Mouse (Mus musculus) kidney, embryonic 16.5 days (tissue): ENCODE data around the gene Steap3. TPM values are rescaled to one million over a fixed set of nuclear protein-coding genes. Genes with fewer than 3 reads are reported as not detected.

Experiments used
- ATAC-seq: fragments of 200-750 bp; cut with Nextera tagmentation; 2 replicates; pipeline ENCODE4 v1.8.0; 2017; ENCODE audit warnings: moderate TSS enrichment; ENCODE audit not compliant: low FRiP score, low TSS enrichment
- H3K27ac ChIP-seq: fragments of 300-500 bp; sonication (generic); 2 replicates; pipeline ENCODE4 v1.5.1; 2014; ENCODE audit warnings: low read length
- H3K27me3 ChIP-seq: fragments of 300-500 bp; sonication (generic); 2 replicates; pipeline ENCODE4 v1.6.1; 2014; ENCODE audit warnings: low read length, control low read depth, mixed read lengths; ENCODE audit not compliant: insufficient read depth
- H3K36me3 ChIP-seq: fragments of 300-500 bp; sonication (generic); 2 replicates; pipeline ENCODE4 v1.6.1; 2014; ENCODE audit warnings: low read length, control low read depth, mixed read lengths; ENCODE audit not compliant: insufficient read depth
- H3K4me1 ChIP-seq: fragments of 300-500 bp; sonication (generic); 2 replicates; pipeline ENCODE4 v1.6.1; 2014; ENCODE audit warnings: low read length, control low read depth, mixed read lengths; ENCODE audit not compliant: insufficient read depth
- H3K4me2 ChIP-seq: fragments of 300-500 bp; sonication (generic); replicated peaks from 2 replicates; pipeline ENCODE4 v1.6.1; 2014; ENCODE audit warnings: low read depth, low read length
- H3K4me3 ChIP-seq: fragments of 300-500 bp; sonication (generic); 2 replicates; pipeline ENCODE4 v1.5.1; 2014; ENCODE audit warnings: mild to moderate bottlenecking, low read length
- H3K9ac ChIP-seq: fragments of 300-500 bp; sonication (generic); replicated peaks from 2 replicates; pipeline ENCODE4 v1.6.1; 2014; ENCODE audit warnings: low read length
- H3K9me3 ChIP-seq: fragments of 300-500 bp; sonication (generic); 2 replicates; pipeline ENCODE4 v1.6.1; 2016; ENCODE audit warnings: low read length, control low read depth
- WGBS: fragments of 180-500 bp; shearing (Covaris S2); extraction: QIAGEN DNeasy Blood & Tissue Kit; methylation state at CpG from one replicate; pipeline ENCODE4 v1.1.7; 2014; 5-methylcytosine and 5-hydroxymethylcytosine counted together
- polyA plus RNA-seq: library from polyadenylated mRNA; unstranded; fragments of >200 nt; fragmentation: Nextera tagmentation; extraction: Ambion mirVana; gene quantifications from 2 replicates; pipeline ENCODE4 v1.2.1, GENCODE M21; 2015

Gene Steap3
- polyA plus RNA-seq, 1 experiment from 2014 or later, result 2.8 TPM

DNA sequence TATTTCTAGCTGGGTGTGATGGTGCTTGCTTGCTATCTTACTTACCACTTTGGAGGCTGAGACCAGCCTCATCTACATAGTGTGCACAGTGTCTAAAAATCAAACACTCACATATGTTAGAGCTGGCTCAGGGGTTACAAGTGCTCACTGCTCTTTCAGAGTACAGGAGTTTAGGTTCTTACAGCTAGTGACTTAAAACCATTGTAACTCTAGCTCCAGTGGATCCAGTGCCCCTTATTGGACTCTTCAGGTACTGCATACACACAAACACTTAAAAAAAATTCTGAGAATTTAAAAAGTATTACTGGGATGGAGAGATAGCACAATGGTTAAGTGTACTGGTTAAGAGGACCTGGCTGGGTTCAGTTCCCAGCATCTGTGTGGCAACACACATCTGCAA, 125.5 kb downstream of the Steap3 start:
- Histone ChIP-seq H3K27me3 (no peaks in the 10 kb centered on the region), H3K4me3 (no peak overlapping the region), H3K27ac (no peak overlapping the region), H3K9me3 (no peaks in the 10 kb centered on the region), H3K4me1 (no peaks in the 10 kb centered on the region), H3K36me3 (no peaks in the 10 kb centered on the region), H3K4me2 (no peak overlapping the region), H3K9ac (no peak overlapping the region)
- no peak for ATAC-seq

DNA sequence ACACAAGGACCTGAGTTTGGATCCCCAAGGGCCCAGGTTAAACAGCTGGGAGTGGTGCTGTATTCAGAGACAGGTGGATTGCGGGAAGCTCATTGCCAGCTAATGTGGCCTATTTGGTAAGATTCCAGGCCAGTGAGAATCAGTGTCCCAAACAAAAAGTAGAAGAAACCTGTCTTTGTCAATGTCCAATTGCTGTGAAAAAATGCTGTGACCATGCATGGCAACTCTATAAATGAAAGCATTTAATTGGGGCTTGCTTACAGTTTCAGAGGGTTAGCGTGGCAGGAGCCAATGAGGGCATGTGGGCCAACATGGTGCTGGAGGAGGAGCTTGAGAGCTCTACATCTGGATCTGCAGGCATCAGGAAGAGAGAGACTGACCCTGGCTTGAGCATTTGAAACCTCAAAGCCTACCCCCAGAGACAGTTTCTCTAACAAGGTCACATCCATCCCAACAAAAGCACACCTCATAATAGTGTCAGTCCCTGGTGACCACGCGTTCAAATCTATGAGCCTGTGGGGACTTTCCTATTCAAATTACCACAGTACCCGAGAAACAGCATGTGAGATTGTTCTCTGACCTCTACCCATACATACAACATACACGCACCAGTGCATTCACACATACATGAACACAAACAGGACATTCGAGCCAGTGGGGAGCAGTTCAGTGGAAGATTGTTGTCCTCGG, 126.8 kb downstream of the Steap3 start:
- Histone ChIP-seq H3K36me3 (no peaks in the 10 kb centered on the region), H3K4me2 (no peak overlapping the region), H3K4me3 (no peak overlapping the region), H3K4me1 (no peaks in the 10 kb centered on the region), H3K9me3 (peaks cover 2% of the 10 kb centered on the region; the same call in 1 of the 2 replicates), H3K27ac (no peak overlapping the region), H3K9ac (no peak overlapping the region), H3K27me3 (no peaks in the 10 kb centered on the region)
- ATAC-seq, result no peak
- 81% methylated on average over 8 of the region's 8 CpGs for whole genome bisulfite sequencing

DNA sequence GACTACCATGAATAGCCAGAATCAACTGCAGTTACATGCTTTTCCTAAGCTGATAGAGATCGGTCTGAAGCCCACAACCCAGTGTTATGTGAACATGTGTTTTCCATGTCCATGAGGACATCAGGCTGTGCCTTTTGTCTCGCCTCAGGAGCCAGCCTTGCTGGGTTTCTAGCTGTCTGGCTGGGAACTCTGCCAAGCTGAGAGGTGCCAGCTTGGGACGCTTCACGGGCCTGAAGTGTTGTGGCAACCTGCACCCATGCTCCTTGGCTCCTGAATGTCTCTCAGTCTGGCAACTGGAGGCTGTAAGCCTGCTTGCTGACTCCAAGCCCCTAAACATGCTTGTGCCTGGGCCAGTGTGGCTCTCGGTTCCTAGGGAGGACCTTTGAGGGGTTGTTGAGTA, 130.0 kb downstream of the Steap3 start:
- H3K36me3 ChIP-seq, result no peaks in the 10 kb centered on the region
- H3K4me1 ChIP-seq, result no peaks in the 10 kb centered on the region
- ATAC-seq, result no peak

More for the DNA sequence above, 130.0 kb downstream of the Steap3 start:
- H3K27me3 ChIP-seq, result no peaks in the 10 kb centered on the region
- 75% methylated on average over 5 of the region's 5 CpGs for WGBS
- no peak overlapping the region for H3K27ac ChIP-seq
- H3K9me3 ChIP-seq, result peaks cover 2% of the 10 kb centered on the region; the same call in 1 of the 2 replicates
- H3K9ac ChIP-seq, result no peak overlapping the region
- H3K4me3 ChIP-seq, result no peak overlapping the region
- H3K4me2 ChIP-seq, result no peak overlapping the region

Other genes starting within 250 kb of the Steap3 start
- 78.9 and 83.5 TPM in 2 replicates for gene Tmem37, start 198.6 kb downstream of the Steap3 start, polyA plus RNA-seq
- 658 and 708 TPM in 2 replicates for gene Dbi, start 151.6 kb downstream of the Steap3 start, polyA plus RNA-seq
- gene 3110009E18Rik, start 151.5 kb downstream of the Steap3 start, polyA plus RNA-seq, result 13.5 and 16.7 TPM in 2 replicates
- 0.07 TPM in 1 of 2 replicates, not detected in the other for gene C1ql2, start 67.9 kb upstream of the Steap3 start, polyA plus RNA-seq
- 0.18 and 0.42 TPM in 2 replicates for gene Marco, start 232.3 kb upstream of the Steap3 start, polyA plus RNA-seq